Mouse (Mus musculus): ENCODE measurements around the gene Serpina3f. TPM values are rescaled to one million over a fixed set of nuclear protein-coding genes. Genes with fewer than 3 reads are reported as not detected.

The Serpina3f gene
- polyA plus RNA-seq, 1 experiment from 2014 or later: 4.1 TPM

- ATAC-seq: no peak
Measured at GRCm38 (mm10) chr12:104243307-104243706, 29.0 kb downstream of the Serpina3f start.

DNA sequence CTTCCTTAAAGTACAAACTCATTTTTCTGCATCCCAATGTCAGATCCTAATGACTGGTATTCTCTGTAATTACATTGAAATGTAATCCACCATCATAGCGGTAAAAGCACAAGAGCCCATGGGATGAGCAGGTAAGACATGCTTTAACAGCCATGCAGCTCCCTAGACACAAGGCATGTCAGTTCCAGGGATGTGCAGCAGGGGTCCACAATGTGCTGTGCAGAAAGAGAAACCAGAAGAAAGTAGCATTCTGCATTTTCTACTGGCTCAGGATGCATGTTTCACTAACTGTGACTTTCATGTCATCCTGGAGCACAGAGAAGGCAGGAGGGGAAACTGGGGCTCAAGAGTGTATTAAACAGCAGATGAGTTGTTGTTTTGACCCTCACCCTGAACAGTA is 30.7 kb downstream of the Serpina3f start:
- no peaks in the 10 kb centered on the region for H3K27me3 ChIP-seq (ENCODE audit: insufficient read depth, low read length)
- no peak for TF ChIP-seq EP300 (IDR thresholded peaks at IDR 0.05; ENCODE audit: low read depth)
- peak; percentile 68 for TF ChIP-seq CTCF (IDR thresholded peaks at IDR 0.05; ENCODE audit: low read depth)
- H3K9me3 ChIP-seq (ENCODE audit: low read length): no peaks in the 10 kb centered on the region
- WGBS (ENCODE audit: insufficient replicate concordance): 90% methylated on average over 1 of the region's 1 CpGs
- no peak overlapping the region for H3K27ac ChIP-seq (ENCODE audit: low read depth)
- DNase-seq (peak; percentile 21), ATAC-seq (0 out of 2 replicates have a peak, but pooled peaks have one; percentile 31)
- no peak overlapping the region for H3K4me2 ChIP-seq (ENCODE audit: low read depth, low read length)
- no peaks in the 10 kb centered on the region for H3K36me3 ChIP-seq (replicated peaks; ENCODE audit: insufficient read depth, low read length)
- no peak overlapping the region for H3K9ac ChIP-seq (replicated peaks)
- H3K4me1 ChIP-seq (ENCODE audit: insufficient read depth): no peaks in the 10 kb centered on the region
- no peak overlapping the region for H3K4me3 ChIP-seq (ENCODE audit: low read depth, low read length)

More at GRCm38 (mm10) chr12:104243307-104243706, 29.0 kb downstream of the Serpina3f start:
- Histone ChIP-seq H3K36me3 (replicated peaks; ENCODE audit: insufficient read depth, low read length) (no peaks in the 10 kb centered on the region), H3K27ac (ENCODE audit: low read depth) (no peak overlapping the region), H3K27me3 (ENCODE audit: insufficient read depth, low read length) (no peaks in the 10 kb centered on the region), H3K9me3 (ENCODE audit: low read length) (no peaks in the 10 kb centered on the region), H3K4me1 (ENCODE audit: insufficient read depth) (no peaks in the 10 kb centered on the region), H3K9ac (replicated peaks) (no peak overlapping the region), H3K4me3 (ENCODE audit: low read depth, low read length) (no peak overlapping the region), H3K4me2 (ENCODE audit: low read depth, low read length) (no peak overlapping the region)
- TF ChIP-seq CTCF (IDR thresholded peaks at IDR 0.05; ENCODE audit: low read depth) (no peak), EP300 (IDR thresholded peaks at IDR 0.05; ENCODE audit: low read depth) (no peak)
- DNase-seq: no peak

- Histone ChIP-seq H3K27ac (ENCODE audit: low read depth) (no peak overlapping the region), H3K4me1 (ENCODE audit: insufficient read depth) (no peaks in the 10 kb centered on the region), H3K27me3 (ENCODE audit: insufficient read depth, low read length) (no peaks in the 10 kb centered on the region), H3K36me3 (replicated peaks; ENCODE audit: insufficient read depth, low read length) (no peaks in the 10 kb centered on the region), H3K4me3 (ENCODE audit: low read depth, low read length) (no peak overlapping the region), H3K9ac (replicated peaks) (no peak overlapping the region), H3K9me3 (ENCODE audit: low read length) (no peaks in the 10 kb centered on the region), H3K4me2 (ENCODE audit: low read depth, low read length) (no peak overlapping the region)
- ATAC-seq (no peak), DNase-seq (no peak)
- no peak for TF ChIP-seq CTCF (IDR thresholded peaks at IDR 0.05; ENCODE audit: low read depth)
- TF ChIP-seq EP300 (IDR thresholded peaks at IDR 0.05; ENCODE audit: low read depth): no peak
- WGBS (ENCODE audit: insufficient replicate concordance): 44% methylated on average over 3 of the region's 3 CpGs
Measured at GRCm38 (mm10) chr12:104245595-104245994, 31.3 kb downstream of the Serpina3f start.

DNA sequence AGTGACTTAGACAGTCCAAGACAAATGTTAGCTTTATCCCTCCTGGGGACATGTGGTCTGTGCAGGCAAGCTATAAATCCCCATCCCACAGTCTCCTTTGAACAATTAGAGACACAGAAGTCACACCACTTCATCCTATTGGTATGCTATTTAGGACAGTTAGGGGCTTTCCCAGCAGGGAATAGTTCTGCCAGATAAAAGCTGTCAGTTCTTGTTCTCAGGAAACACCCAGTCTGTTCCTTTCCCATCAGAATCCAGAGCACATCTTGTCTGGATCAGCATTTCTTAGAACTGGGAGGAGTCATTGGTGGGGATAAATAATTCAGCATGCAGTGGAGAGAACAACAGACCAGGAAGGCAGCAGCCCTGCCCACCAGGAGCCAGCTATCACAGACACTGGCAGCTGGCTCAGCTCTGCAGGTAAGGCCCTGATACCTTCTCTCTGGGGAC is 33.2 kb downstream of the Serpina3f start:
- DNase-seq: no peak
- Histone ChIP-seq H3K9ac (replicated peaks) (no peak overlapping the region), H3K27me3 (ENCODE audit: insufficient read depth, low read length) (no peaks in the 10 kb centered on the region), H3K4me2 (ENCODE audit: low read depth, low read length) (no peak overlapping the region), H3K36me3 (replicated peaks; ENCODE audit: insufficient read depth, low read length) (no peaks in the 10 kb centered on the region), H3K4me3 (ENCODE audit: low read depth, low read length) (no peak overlapping the region), H3K27ac (ENCODE audit: low read depth) (no peak overlapping the region), H3K4me1 (ENCODE audit: insufficient read depth) (no peaks in the 10 kb centered on the region), H3K9me3 (ENCODE audit: low read length) (no peaks in the 10 kb centered on the region)
- peak; percentile 38; the same call in 1 of the 2 replicates for ATAC-seq
- TF ChIP-seq EP300 (IDR thresholded peaks at IDR 0.05; ENCODE audit: low read depth) (peak; percentile 78), CTCF (IDR thresholded peaks at IDR 0.05; ENCODE audit: low read depth) (no peak)

- WGBS (ENCODE audit: insufficient replicate concordance): 67% methylated on average over 3 of the region's 3 CpGs
- Histone ChIP-seq H3K4me3 (ENCODE audit: low read depth, low read length) (no peak overlapping the region), H3K27ac (ENCODE audit: low read depth) (no peak overlapping the region), H3K4me1 (ENCODE audit: insufficient read depth) (no peaks in the 10 kb centered on the region), H3K9ac (replicated peaks) (no peak overlapping the region), H3K9me3 (ENCODE audit: low read length) (no peaks in the 10 kb centered on the region), H3K36me3 (replicated peaks; ENCODE audit: insufficient read depth, low read length) (no peaks in the 10 kb centered on the region), H3K27me3 (ENCODE audit: insufficient read depth, low read length) (no peaks in the 10 kb centered on the region), H3K4me2 (ENCODE audit: low read depth, low read length) (no peak overlapping the region)
- DNase-seq (no peak), ATAC-seq (no peak)
- TF ChIP-seq EP300 (IDR thresholded peaks at IDR 0.05; ENCODE audit: low read depth) (no peak), CTCF (IDR thresholded peaks at IDR 0.05; ENCODE audit: low read depth) (no peak)
Measured at GRCm38 (mm10) chr12:104248231-104248630, 33.9 kb downstream of the Serpina3f start.

DNA sequence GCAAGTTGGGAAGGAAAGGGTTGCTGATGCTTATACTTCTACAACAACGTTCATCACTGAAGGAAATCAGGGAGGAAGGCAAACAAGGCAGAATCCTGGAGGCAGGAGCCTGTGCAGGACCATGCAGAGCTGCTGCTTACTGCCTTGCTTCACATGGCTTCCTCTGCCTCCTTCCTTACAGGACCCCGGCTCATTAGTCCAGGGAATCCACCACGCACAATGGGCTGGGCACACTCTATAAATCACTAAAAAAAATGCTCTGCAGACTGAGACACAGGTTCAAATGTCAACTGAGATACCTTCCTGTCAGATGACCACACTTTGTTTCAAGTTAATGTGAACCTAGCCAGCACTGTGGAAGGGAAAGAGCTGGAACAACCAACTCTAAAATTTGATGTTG is 46.7 kb downstream of the Serpina3f start:
- Histone ChIP-seq H3K27ac (ENCODE audit: low read depth) (no peak overlapping the region), H3K4me1 (ENCODE audit: insufficient read depth) (no peaks in the 10 kb centered on the region; the same call in 1 of the 2 replicates), H3K36me3 (replicated peaks; ENCODE audit: insufficient read depth, low read length) (no peaks in the 10 kb centered on the region), H3K4me3 (ENCODE audit: low read depth, low read length) (no peak overlapping the region), H3K9ac (replicated peaks) (no peak overlapping the region), H3K27me3 (ENCODE audit: insufficient read depth, low read length) (no peaks in the 10 kb centered on the region), H3K4me2 (ENCODE audit: low read depth, low read length) (no peak overlapping the region), H3K9me3 (ENCODE audit: low read length) (no peaks in the 10 kb centered on the region)
- TF ChIP-seq CTCF (IDR thresholded peaks at IDR 0.05; ENCODE audit: low read depth) (no peak), EP300 (IDR thresholded peaks at IDR 0.05; ENCODE audit: low read depth) (no peak)
- DNase-seq (no peak), ATAC-seq (no peak)
- 39% methylated on average over 3 of the region's 3 CpGs for WGBS (ENCODE audit: insufficient replicate concordance)

- Histone ChIP-seq H3K27ac (ENCODE audit: low read depth) (peak within 1 kb of the TSS; percentile 39; the same call in 1 of the 2 replicates), H3K4me3 (ENCODE audit: low read depth, low read length) (no peak within 1 kb of the TSS), H3K36me3 (replicated peaks; ENCODE audit: insufficient read depth, low read length) (no peaks in the 10 kb centered on the region), H3K4me1 (ENCODE audit: insufficient read depth) (no peaks in the 10 kb centered on the region; the same call in 1 of the 2 replicates), H3K27me3 (ENCODE audit: insufficient read depth, low read length) (no peaks in the 10 kb centered on the region), H3K9me3 (ENCODE audit: low read length) (no peaks in the 10 kb centered on the region), H3K9ac (replicated peaks) (no peak within 1 kb of the TSS), H3K4me2 (ENCODE audit: low read depth, low read length) (no peak within 1 kb of the TSS)
- TF ChIP-seq CTCF (IDR thresholded peaks at IDR 0.05; ENCODE audit: low read depth): no peak
- peak; percentile 84 for TF ChIP-seq EP300 (IDR thresholded peaks at IDR 0.05; ENCODE audit: low read depth)
- ATAC-seq (peak; percentile 48), DNase-seq (no peak)
Measured at GRCm38 (mm10) chr12:104262863-104263262, 48.5 kb downstream of the Serpina3f start, which contains the start of gene Serpina3i. Gene Serpina3i, plus strand, starts transcription at chr12:104263122.

Measured in liver, postnatal 0 days (tissue).